Mouse (Mus musculus) granulocyte monocyte progenitor cell, adult 5-6 weeks (primary cell): ENCODE measurements around the gene Gm15737. TPM values are rescaled to one million over a fixed set of nuclear protein-coding genes. Genes with fewer than 3 reads are reported as not detected.

Experiments
- ATAC-seq: replicated peaks from 2 replicates; pipeline ENCODE4 v1.8.0; 2016; ENCODE audit warnings: mild to moderate bottlenecking, moderate TSS enrichment, inconsistent platforms; ENCODE audit not compliant: poor library complexity, severe bottlenecking
- total RNA-seq, 2 experiments: library from RNA; stranded (forward) in 1 of 2; stranded (reverse) in 1 of 2; fragments of 200-712, 200-1000 nt in 1 of 2; fragments of >200 nt in 1 of 2; fragmentation: Nextera tagmentation in 1 of 2; gene quantifications; 2 replicates each; pipeline ENCODE4 v1.2.3; 2014 to 2017

Gm15737 gene
- total RNA-seq (2014; fragmentation: Nextera tagmentation) = not detected in 2 replicates
- not detected in 2 replicates for total RNA-seq (2017)

- no peak for ATAC-seq
Measured at GRCm38 (mm10) chr6:92869089-92869581, at the start of gene Gm15737. Gene Gm15737, plus strand, starts transcription at chr6:92869357.

- no peak for ATAC-seq
Measured at GRCm38 (mm10) chr6:92821606-92822005, 47.6 kb upstream of the Gm15737 start.

GRCm38 (mm10) chr6:92822006-92822405 is 47.2 kb upstream of the Gm15737 start:
- ATAC-seq = no peak

GRCm38 (mm10) chr6:92823991-92824390 is 45.2 kb upstream of the Gm15737 start:
- no peak for ATAC-seq

GRCm38 (mm10) chr6:92826561-92826960 is 42.6 kb upstream of the Gm15737 start:
- ATAC-seq = no peak

- no peak for ATAC-seq
Measured at GRCm38 (mm10) chr6:92827360-92827759, 41.8 kb upstream of the Gm15737 start.

GRCm38 (mm10) chr6:92829148-92829547 is 40.0 kb upstream of the Gm15737 start:
- ATAC-seq = no peak

GRCm38 (mm10) chr6:92831106-92831505 is 38.1 kb upstream of the Gm15737 start:
- no peak for ATAC-seq

- ATAC-seq = no peak
Measured at GRCm38 (mm10) chr6:92842000-92842399, 27.2 kb upstream of the Gm15737 start.

- no peak for ATAC-seq
Measured at GRCm38 (mm10) chr6:92843474-92843873, 25.7 kb upstream of the Gm15737 start.

- no peak for ATAC-seq
Measured at GRCm38 (mm10) chr6:92845898-92846297, 23.3 kb upstream of the Gm15737 start.

- no peak for ATAC-seq
Measured at GRCm38 (mm10) chr6:92846614-92847013, 22.5 kb upstream of the Gm15737 start.

GRCm38 (mm10) chr6:92849208-92849607 is 19.9 kb upstream of the Gm15737 start:
- ATAC-seq = no peak

GRCm38 (mm10) chr6:92850250-92850649 is 18.9 kb upstream of the Gm15737 start:
- no peak for ATAC-seq

- ATAC-seq = no peak
Measured at GRCm38 (mm10) chr6:92854873-92855272, 14.3 kb upstream of the Gm15737 start.

- ATAC-seq = no peak
Measured at GRCm38 (mm10) chr6:92857761-92858160, 11.4 kb upstream of the Gm15737 start.

- ATAC-seq = no peak
Measured at GRCm38 (mm10) chr6:92858721-92859510, 10.2 kb upstream of the Gm15737 start.

GRCm38 (mm10) chr6:92860285-92860912 is 8.8 kb upstream of the Gm15737 start:
- ATAC-seq = no peak

GRCm38 (mm10) chr6:92862599-92862998 is 6.6 kb upstream of the Gm15737 start:
- ATAC-seq = no peak

GRCm38 (mm10) chr6:92869582-92870219 is 544 bp downstream of the Gm15737 start:
- ATAC-seq = no peak

- ATAC-seq = no peak
Measured at GRCm38 (mm10) chr6:92871813-92872212, 2.7 kb downstream of the Gm15737 start.
